Mouse (Mus musculus): ENCODE data around the gene Snrnp27.

Snrnp27 gene

DNA sequence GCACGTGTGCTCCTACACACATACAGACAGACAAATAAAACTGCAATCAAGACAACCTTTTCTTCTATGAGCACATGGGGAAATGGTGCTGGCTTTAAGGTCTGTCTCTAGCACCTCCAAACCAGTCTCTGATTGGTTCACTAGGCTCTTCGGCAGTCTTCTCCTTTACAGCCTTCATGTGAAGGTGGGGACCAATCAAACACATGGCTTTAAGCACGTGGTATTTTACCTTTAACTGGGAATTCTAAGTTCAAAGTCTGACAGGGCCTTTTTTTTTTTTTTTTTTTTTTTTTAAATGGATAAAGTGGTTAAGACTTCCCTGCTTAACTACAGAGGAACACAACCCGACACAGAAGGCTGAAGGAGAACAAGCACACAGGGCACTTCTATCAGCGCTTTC is 19.2 kb downstream of the Snrnp27 start:
- DNase-seq (ENCODE audit: low read depth, low spot score) = no peak

DNA sequence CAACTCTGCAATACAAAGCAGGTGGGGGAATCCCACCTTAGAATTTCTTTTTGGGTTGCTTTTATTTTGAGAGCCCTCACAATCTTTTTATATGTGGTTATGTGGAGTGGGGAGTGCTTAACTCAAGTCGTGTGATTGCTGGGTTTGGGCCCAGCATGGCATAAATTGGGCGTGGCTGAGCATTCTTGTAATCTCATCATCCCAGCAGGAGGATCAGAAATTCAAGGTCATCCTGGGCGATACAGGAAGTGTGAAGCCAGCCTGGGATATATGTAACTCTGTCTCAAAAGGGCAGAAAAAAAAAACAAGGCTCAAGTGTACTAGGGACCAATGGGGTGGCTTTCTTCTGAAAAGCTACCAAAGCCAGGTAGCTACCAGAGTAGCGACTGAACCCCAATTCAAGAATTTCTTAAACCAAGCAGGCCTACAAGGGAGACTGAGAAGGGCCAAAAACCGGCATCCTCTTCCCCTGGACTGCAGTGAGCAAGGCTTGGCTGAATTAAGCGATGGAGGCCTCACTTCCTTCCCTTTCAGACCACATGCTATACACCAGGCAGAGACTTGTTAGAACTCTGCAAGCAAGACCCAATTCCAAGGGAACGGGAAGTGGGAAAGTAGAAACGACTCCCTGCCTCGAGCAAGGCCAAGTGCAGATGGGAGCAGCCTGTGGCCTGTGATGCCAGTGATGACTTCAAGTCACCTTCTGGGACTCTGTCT is 24.0 kb downstream of the Snrnp27 start:
- no peak for DNase-seq (ENCODE audit: low read depth, low spot score)

DNA sequence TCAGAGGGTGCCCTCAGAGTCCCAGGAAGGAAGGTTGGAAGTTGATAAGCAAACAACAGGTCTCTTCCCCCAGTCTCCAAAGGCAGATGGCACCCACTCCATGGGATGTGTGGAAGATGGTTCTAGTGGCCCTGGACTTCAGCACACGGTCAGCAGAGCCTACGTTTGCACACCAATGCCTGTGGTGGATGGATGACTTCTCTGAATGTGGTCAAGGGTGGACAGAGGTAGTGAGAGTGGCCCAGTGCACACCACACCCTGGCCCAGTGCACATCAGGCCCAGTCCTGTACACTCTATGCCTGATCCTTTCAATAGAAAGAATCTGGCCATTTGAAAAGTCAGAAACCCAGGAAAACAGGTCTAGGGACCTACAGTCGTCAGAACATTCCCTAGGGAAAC is 25.8 kb downstream of the Snrnp27 start:
- DNase-seq (ENCODE audit: low read depth, low spot score) = no peak

- DNase-seq (ENCODE audit: low read depth, low spot score) = no peak
Measured at GRCm38 (mm10) chr6:86654270-86654916, 29.9 kb downstream of the Snrnp27 start.

GRCm38 (mm10) chr6:86653026-86653425 is 31.3 kb downstream of the Snrnp27 start:
- DNase-seq (ENCODE audit: low read depth, low spot score) = no peak

DNA sequence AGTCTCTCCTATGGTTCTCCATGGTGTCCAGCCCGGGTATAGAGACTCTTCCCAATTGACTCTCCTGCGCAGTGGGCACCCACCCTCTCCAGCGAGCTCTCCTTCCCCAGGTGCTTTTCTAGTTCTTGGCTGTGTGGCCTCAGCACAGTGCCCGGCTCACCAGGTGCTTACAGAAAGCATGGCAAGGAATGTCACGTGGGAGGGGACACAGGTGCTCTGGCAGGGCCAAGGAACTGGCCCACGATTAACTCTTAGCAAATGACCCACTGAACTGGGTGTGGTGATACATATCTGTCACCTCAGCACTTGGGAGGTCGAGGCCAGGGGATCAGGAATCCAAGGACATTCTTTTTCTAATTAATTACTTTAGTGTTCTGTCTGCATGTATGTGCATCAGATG is 38.2 kb downstream of the Snrnp27 start:
- DNase-seq (ENCODE audit: low read depth, low spot score) = no peak

- peak; percentile 53 for DNase-seq (ENCODE audit: low read depth, low spot score)
Measured at GRCm38 (mm10) chr6:86645551-86645950, 38.8 kb downstream of the Snrnp27 start.

GRCm38 (mm10) chr6:86644775-86645400 is 39.4 kb downstream of the Snrnp27 start:
- DNase-seq (ENCODE audit: low read depth, low spot score) = no peak

DNA sequence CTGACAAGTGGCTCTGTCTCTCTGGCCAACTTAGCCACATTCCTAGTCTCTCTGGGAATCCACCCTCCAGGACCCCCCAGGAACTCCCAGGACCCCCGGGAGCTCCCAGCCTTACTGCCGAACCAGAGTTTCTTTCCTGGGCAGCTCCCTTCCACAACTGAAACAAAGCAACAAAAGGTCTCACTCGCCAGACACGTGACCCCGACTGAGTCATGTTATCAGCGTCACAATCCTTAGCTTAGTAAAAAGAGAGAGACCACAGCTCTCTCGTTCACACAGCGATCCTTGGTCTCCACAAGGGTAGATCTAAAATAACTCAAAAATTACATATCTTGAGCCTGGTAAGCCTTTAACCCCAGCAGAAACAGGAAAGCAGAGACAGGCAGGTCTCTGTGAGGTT is 42.6 kb downstream of the Snrnp27 start:
- no peak for DNase-seq (ENCODE audit: low read depth, low spot score)

- no peak for DNase-seq (ENCODE audit: low read depth, low spot score)
Measured at GRCm38 (mm10) chr6:86640776-86641175, 43.5 kb downstream of the Snrnp27 start.

GRCm38 (mm10) chr6:86640161-86640560 is 44.2 kb downstream of the Snrnp27 start:
- DNase-seq (ENCODE audit: low read depth, low spot score) = peak; percentile 56

DNA sequence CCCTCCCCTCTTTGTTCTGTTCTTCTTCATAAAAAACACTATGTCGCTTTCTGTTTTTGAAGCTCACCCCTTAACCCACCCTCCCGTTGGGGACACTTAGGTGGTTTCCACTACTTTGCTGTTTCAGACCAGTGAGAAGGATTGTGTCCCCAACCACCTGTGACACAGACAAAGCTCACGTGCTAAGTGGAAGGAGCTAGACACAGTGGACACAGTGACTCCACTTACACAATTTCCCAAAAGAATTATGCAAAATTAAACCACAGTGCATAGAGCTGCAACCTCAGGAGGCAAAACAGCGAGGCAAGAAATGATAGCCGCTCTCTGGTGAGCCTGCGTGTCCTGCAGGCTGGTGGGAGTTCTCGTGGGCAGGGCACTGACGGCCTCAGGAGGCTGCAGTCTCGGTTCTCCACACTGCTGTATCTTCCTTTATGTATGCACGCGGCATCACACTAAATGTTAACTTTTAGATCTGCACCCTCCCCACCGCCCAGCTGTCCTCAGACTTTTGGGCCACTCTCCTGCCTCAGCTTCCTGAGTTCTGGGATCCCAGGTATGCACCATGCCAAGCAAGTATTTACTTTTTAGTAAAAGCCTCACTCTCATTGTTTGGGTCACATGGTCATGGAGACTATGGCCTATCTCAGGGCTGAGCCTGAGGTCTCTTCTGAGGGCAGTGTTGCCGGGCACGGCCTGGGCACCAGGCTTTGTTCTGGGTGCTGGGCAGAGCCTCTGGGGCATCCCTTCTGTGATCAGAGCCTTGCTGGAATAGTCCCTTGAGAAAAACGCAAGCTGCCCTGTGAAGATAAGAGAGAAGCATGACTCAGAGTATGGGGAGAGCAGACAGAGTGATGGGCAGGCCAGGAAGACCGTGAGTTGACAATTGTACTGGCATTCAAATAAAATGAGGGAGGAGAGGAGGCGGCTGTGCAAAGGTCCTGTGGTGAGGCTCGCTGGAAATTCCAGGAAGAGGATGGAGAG is 44.9 kb downstream of the Snrnp27 start:
- DNase-seq (ENCODE audit: low read depth, low spot score) = peak; percentile 48

GRCm38 (mm10) chr6:86638434-86638833 is 45.9 kb downstream of the Snrnp27 start:
- DNase-seq (ENCODE audit: low read depth, low spot score) = peak; percentile 56

DNA sequence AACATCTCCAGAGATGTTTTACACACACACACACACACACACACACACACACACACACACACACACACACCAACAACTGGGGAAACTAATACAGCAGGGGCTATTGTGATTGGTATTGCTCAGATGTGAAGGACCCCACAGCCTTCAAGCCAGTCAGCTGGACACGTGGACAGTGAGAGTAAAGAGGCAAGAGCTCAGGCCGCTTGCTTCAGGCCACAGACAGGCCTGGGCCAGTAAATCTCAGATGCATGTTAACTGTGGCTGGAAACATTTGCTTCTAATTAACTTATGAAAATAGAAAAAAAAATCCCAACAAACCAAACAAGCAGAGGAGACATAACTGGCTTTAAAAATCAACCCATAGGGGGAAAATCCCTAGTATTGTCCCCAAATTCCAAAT is 46.5 kb downstream of the Snrnp27 start:
- DNase-seq (ENCODE audit: low read depth, low spot score) = peak; percentile 67

DNA sequence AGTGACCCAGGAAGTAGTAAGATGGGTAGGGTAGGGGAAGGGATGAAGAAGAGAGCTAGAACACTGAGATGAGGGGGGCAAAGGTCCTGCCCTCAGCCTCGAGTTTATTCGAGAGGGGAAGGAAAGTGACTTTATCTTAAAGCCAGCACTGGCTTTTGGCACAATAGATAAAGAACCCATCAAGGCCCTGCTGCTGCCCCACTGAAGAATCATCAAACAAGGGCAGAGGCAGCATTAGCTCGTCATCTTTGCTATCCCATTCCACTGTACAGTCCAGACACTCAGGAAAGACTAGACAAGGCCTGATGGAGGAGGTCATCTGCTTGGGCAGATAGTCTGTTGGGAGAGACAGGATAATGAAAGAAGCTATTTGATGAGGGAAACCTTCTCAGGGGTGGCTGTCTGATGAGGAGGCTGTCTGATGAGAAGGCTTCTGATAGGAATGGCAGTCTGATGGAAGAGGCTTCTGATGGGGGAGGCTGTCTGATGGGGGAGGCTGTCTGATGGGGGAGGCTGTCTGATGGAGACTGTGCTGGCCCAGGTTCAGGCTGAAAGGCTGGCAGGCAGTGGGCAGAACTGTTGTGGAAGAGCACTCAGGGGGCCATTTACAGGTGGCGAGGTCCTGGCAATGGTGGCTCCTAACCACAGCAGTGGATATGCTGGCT is 47.0 kb downstream of the Snrnp27 start:
- no peak for DNase-seq (ENCODE audit: low read depth, low spot score)

DNA sequence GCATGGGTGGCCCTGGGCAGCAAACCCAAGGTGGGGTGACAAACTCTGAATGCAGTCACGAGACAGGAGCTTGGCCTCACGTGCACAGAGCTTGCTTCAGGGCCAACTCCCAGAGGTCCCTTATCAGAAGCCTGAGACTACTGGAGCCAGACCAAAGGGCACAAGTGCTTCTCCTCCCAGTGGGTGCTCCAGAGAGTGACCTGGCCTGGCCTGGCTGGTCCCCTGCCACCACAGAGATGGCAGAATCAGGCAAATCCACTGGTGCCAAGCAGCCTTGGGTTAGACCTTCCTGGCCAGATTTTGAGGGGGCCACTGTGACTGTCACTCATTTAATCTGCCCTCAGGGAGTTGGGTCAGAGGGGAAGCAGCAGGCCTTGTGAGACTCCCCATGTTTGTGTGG is 47.8 kb downstream of the Snrnp27 start:
- no peak for DNase-seq (ENCODE audit: low read depth, low spot score)

GRCm38 (mm10) chr6:86630141-86630540 is 54.2 kb downstream of the Snrnp27 start:
- no peak for DNase-seq (ENCODE audit: low read depth, low spot score)

- DNase-seq (ENCODE audit: low read depth, low spot score) = no peak
Measured at GRCm38 (mm10) chr6:86627946-86628345, 56.4 kb downstream of the Snrnp27 start, which contains the start of gene Asprv1. Asprv1 (plus strand) TSS chr6:86628164.
